Mouse (Mus musculus) lung, adult 2 months (tissue): ENCODE results near the gene Mettl16.

Source experiments
- CTCF ChIP-seq: fragments of 200-500 bp; IDR thresholded peaks from 2 replicates; pipeline ENCODE4 v1.5.1; 2011; ENCODE audit warnings: mild to moderate bottlenecking, low read length, control low read depth; ENCODE audit not compliant: insufficient read depth
- POLR2A ChIP-seq: fragments of 200-500 bp; IDR thresholded peaks from 2 replicates; pipeline ENCODE4 v1.6.1; 2011; ENCODE audit warnings: low read depth, mild to moderate bottlenecking, control low read depth, low read length, borderline replicate concordance; ENCODE audit errors: extremely low read depth

GRCm38 (mm10) chr11:74804081-74804627 lies 33.5 kb downstream of the Mettl16 start:
- TF ChIP-seq CTCF = no peak
- TF ChIP-seq POLR2A = no peak
